Comparison of ENCODE assay signal across 28 mouse cellular contexts in the genomic region with DNA sequence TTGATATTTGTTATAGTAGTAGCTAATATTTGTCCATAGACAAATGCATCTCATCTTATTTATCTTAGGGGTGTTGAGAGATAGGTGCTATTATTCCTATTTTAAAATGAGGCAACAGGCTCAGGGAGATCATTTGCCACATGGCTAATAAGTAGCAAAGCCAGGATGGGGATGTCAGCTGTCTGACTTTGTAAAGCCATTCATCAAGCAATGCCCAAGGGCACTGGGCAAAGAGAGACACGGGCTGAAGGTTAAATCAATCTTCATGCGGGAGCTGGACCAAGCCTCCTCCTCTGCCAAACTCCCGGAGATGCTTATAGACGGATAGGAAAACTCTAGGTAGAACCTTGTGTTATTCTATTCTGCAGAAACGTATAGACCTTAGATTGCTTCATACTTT. TPM values are rescaled to one million over a fixed set of nuclear protein-coding genes. Genes with fewer than 3 reads are reported as not detected.
DNase-seq lines count a peak whose midpoint lies in the region; TF ChIP-seq lines count a peak whose summit lies in the region.
"Had no signal": no experiment of that assay in that cellular context is flagged by ENCODE, and none has a peak within 500 bp of the region (broad histone marks: within the 10 kb centered on the region; RNA-seq: fewer than 3 reads in every experiment).

No protein-coding gene starts in this region.

- H3K27ac ChIP-seq in heart, adult 2 months = peak overlapping the region; percentile 94; the same call in 1 of the 2 replicates
- peak overlapping the region; percentile 61; the same call in 1 of the 2 replicates for H3K27ac ChIP-seq in layer of hippocampus, adult 2 months
- H3K27ac ChIP-seq: intestine, embryonic 15.5 days; macrophage; stomach, postnatal 0 days had no signal

- TF ChIP-seq EP300 in heart, adult 2 months (IDR thresholded peaks at IDR 0.05; ENCODE audit: insufficient read depth, low read depth, low read length) = no peak

- no peak overlapping the region for H3K9ac ChIP-seq in heart, adult 2 months (ENCODE audit: low read depth, low read length)
- H3K9ac ChIP-seq: forebrain, postnatal 0 days; intestine, embryonic 15.5 days had no signal

- no peak for TF ChIP-seq CTCF in heart, adult 2 months (IDR thresholded peaks at IDR 0.05)
- TF ChIP-seq CTCF in layer of hippocampus, adult 2 months (conservative IDR thresholded peaks at IDR 0.05) = no peak
- no peak for TF ChIP-seq CTCF in brain, embryonic 14.5 days (IDR thresholded peaks at IDR 0.05; ENCODE audit: borderline replicate concordance, extremely low read depth, insufficient read depth, insufficient read length)

- WGBS in heart, adult 2 months = 69% methylated on average over 5 of the region's 5 CpGs

- no peak for TF ChIP-seq POLR2A in heart, adult 2 months (IDR thresholded peaks at IDR 0.05; ENCODE audit: insufficient read depth, low read depth, low read length)
- no peak for TF ChIP-seq POLR2A in brain, embryonic 14.5 days (IDR thresholded peaks at IDR 0.05; ENCODE audit: borderline replicate concordance, extremely low read depth, insufficient read depth, insufficient read length, poor library complexity, severe bottlenecking)

- H3K4me1 ChIP-seq in heart, adult 2 months (ENCODE audit: control insufficient read depth, insufficient read depth, low read length) = peaks cover 5% of the 10 kb centered on the region

- no peak overlapping the region for H3K4me3 ChIP-seq in heart, adult 2 months
- H3K4me3 ChIP-seq in layer of hippocampus, adult 2 months = no peak overlapping the region
- H3K4me3 ChIP-seq: intestine, embryonic 15.5 days had no signal

- H3K79me2 ChIP-seq in heart, adult 2 months (replicated peaks; ENCODE audit: control insufficient read depth, insufficient read depth, low read length) = no peaks in the 10 kb centered on the region

- intact Hi-C loops in heart, adult 2 months (cut with DNase I) = loop anchor here (5.0 kb wide), 3 partner anchors 68 to 153 kb away; no protein-coding TSS in a partner anchor

- peaks cover 4% of the 10 kb centered on the region; the same call in 1 of the 2 replicates for H3K36me3 ChIP-seq in heart, adult 2 months (ENCODE audit: control insufficient read depth, insufficient read depth, low read length)
- H3K36me3 ChIP-seq: embryonic facial prominence, embryonic 10.5 days; heart, embryonic 10.5 days; intestine, embryonic 15.5 days had no signal

- peak; percentile 36 for DNase-seq in adrenal gland, postnatal 14 days
- DNase-seq in adrenal gland, adult 8-10 months = no peak
- DNase-seq in heart, adult 2 months = no peak
- DNase-seq in heart, adult 18-20 months = no peak
- DNase-seq in layer of hippocampus, adult 2 months (ENCODE audit: low spot score in 2 of 2) = no peak
- no peak for DNase-seq in layer of hippocampus, adult 11-12 months (ENCODE audit: low spot score)
- DNase-seq in brain, embryonic 14.5 days (ENCODE audit: low read depth) = peak; percentile 45
- no peak for DNase-seq in frontal cortex, postnatal 25 days (ENCODE audit: low spot score in 2 of 2)
- DNase-seq: cerebellum, adult 9-11 months; forebrain, postnatal 0 days; heart, postnatal 4 days; kidney, postnatal 25 days; right cerebral cortex, postnatal 14 days; thymus, adult 2 months had no signal

- H3K27me3 ChIP-seq in heart, adult 2 months (ENCODE audit: control insufficient read depth, insufficient read depth, low read length) = no peaks in the 10 kb centered on the region
- H3K27me3 ChIP-seq: intestine, embryonic 15.5 days had no signal

RNA-seq across cellular contexts. Expression of a gene that starts 1.0 kb away (rescaled TPM):
- total RNA-seq in adrenal gland, postnatal 14 days (2021) = 61.6 and 77.5 TPM in 2 replicates
- total RNA-seq in adrenal gland, adult 8-10 months (2022) = 10 to 100 TPM; 37.4 to 65.1 (median 51.8) TPM
- 10 to 100 TPM; 55.2 to 55.6 TPM for total RNA-seq in heart, adult 2 months (2021)
- 13.7 and 21.2 TPM in 2 replicates for polyA plus RNA-seq in heart, adult 2 months (2012; rRNA removed)
- 10 to 100 TPM; 46.9 to 50.3 TPM for total RNA-seq in heart, adult 18-20 months (2021)
- 10 to 100 TPM; 30.2 TPM for total RNA-seq in layer of hippocampus, adult 2 months (2021)
- 6.0 and 7.9 TPM in 2 replicates for polyA plus RNA-seq in brain, embryonic 14.5 days (2012; rRNA removed)
- total RNA-seq: monocyte, adult 5-6 weeks; neutrophil, adult 5-6 weeks had no signal
- polyA plus RNA-seq: macrophage had no signal

RNA-seq across cellular contexts. Expression of a gene that starts 1.7 kb away (rescaled TPM):
- not detected in 2 replicates for total RNA-seq in adrenal gland, postnatal 14 days (2021)
- total RNA-seq in adrenal gland, adult 8-10 months (2022) = not detected
- not detected for total RNA-seq in heart, adult 2 months (2021)
- polyA plus RNA-seq in heart, adult 2 months (2012; rRNA removed) = 0.16 TPM in 1 of 2 replicates, not detected in the other
- under 1 TPM in 1 of 2 experiments, not detected in 1; 0.21 TPM for total RNA-seq in heart, adult 18-20 months (2021)
- not detected for total RNA-seq in layer of hippocampus, adult 2 months (2021)
- not detected in 2 replicates for polyA plus RNA-seq in brain, embryonic 14.5 days (2012; rRNA removed)
- total RNA-seq: forebrain, postnatal 0 days; gastrocnemius, postnatal 4 days; left cerebral cortex, postnatal 14 days; monocyte, adult 5-6 weeks; neutrophil, adult 5-6 weeks had no signal
- polyA plus RNA-seq: cortical plate, adult 2 months; embryonic facial prominence, embryonic 10.5 days; forebrain, postnatal 0 days; heart, embryonic 10.5 days; intestine, embryonic 15.5 days; kidney, embryonic 14.5 days; limb, embryonic 14.5 days; liver, embryonic 16.5 days; lung, postnatal 0 days; macrophage; thymus, adult 2 months had no signal

Comparison
In these comparisons a context has a peak if more than half of its experiments do, and no peak if none do; other contexts are left out.
1. DNase-seq: peak in adrenal gland, postnatal 14 days (single experiment) and brain, embryonic 14.5 days (single experiment); none in adrenal gland, adult 8-10 months (single experiment), heart, adult 2 months (0 of 2), heart, adult 18-20 months (0 of 2), layer of hippocampus, adult 2 months (0 of 2), layer of hippocampus, adult 11-12 months (single experiment) and frontal cortex, postnatal 25 days (0 of 2).